Mouse (Mus musculus) C2C12 (cell line): ENCODE data around the gene Gm10130. TPM values are rescaled to one million over a fixed set of nuclear protein-coding genes. Genes with fewer than 3 reads are reported as not detected.
"Not testable (repeated sequence)": the region's sequence is repeated elsewhere in the genome, so short reads cannot be mapped to it uniquely, and the experiment has no call there.

ENCODE experiments used
- H3K27me3 ChIP-seq: one replicate; pipeline ENCODE4 v1.6.1; 2011; ENCODE audit not compliant: control insufficient read depth, insufficient read depth, insufficient read length
- H3K36me3 ChIP-seq: one replicate; pipeline ENCODE4 v1.6.1; 2011; ENCODE audit not compliant: control insufficient read depth, insufficient read depth
- H3K4me3 ChIP-seq: one replicate; pipeline ENCODE4 v1.5.1; 2011; ENCODE audit warnings: mild to moderate bottlenecking, control low read depth; ENCODE audit not compliant: poor library complexity, insufficient read depth, severe bottlenecking
- H3K79me2 ChIP-seq: one replicate; pipeline ENCODE4 v1.6.1; 2011; ENCODE audit not compliant: control insufficient read depth, insufficient read depth
- H3K79me3 ChIP-seq: one replicate; pipeline ENCODE4 v1.6.1; 2011; ENCODE audit warnings: low read depth, control low read depth
- H3ac ChIP-seq: one replicate; pipeline ENCODE3; 2011; ENCODE audit warnings: low read depth; ENCODE audit not compliant: control insufficient read depth, insufficient read length
- CEBPB ChIP-seq: IDR thresholded peaks from one replicate; pipeline ENCODE4 v1.6.1; 2011; ENCODE audit warnings: low read depth, mild to moderate bottlenecking, control low read depth, moderate library complexity
- CTCF ChIP-seq: IDR thresholded peaks from one replicate; pipeline ENCODE4 v1.5.1; 2011; ENCODE audit not compliant: control insufficient read depth, insufficient read depth, insufficient read length
- FOSL1 ChIP-seq: IDR thresholded peaks from one replicate; pipeline ENCODE4 v1.8.0; 2011; ENCODE audit warnings: mild to moderate bottlenecking, low read length; ENCODE audit not compliant: poor library complexity, insufficient read depth, severe bottlenecking
- MAX ChIP-seq: IDR thresholded peaks from one replicate; pipeline ENCODE4 v1.6.1; 2011; ENCODE audit warnings: mild to moderate bottlenecking, control low read depth
- MYOD1 ChIP-seq: IDR thresholded peaks from one replicate; pipeline ENCODE4 v1.6.1; 2011; ENCODE audit warnings: low read depth; ENCODE audit not compliant: control insufficient read depth, insufficient read length
- MYOG ChIP-seq: IDR thresholded peaks from one replicate; pipeline ENCODE4 v1.6.1; 2011; ENCODE audit not compliant: control insufficient read depth, insufficient read length; ENCODE audit errors: extremely low read depth
- USF1 ChIP-seq: IDR thresholded peaks from one replicate; pipeline ENCODE4 v1.6.1; 2011; ENCODE audit warnings: low read depth, mild to moderate bottlenecking, control low read depth, moderate library complexity
- polyA plus RNA-seq: library from polyadenylated mRNA; unstranded; fragments of >200 nt; fragmentation: generic; extraction: Trizol; gene quantifications from one replicate; pipeline ENCODE4 v1.2.1, GENCODE M21; 2012; ENCODE audit warnings: missing spikeins

Gene Gm10130
- polyA plus RNA-seq, 1 experiment: not detected

DNA sequence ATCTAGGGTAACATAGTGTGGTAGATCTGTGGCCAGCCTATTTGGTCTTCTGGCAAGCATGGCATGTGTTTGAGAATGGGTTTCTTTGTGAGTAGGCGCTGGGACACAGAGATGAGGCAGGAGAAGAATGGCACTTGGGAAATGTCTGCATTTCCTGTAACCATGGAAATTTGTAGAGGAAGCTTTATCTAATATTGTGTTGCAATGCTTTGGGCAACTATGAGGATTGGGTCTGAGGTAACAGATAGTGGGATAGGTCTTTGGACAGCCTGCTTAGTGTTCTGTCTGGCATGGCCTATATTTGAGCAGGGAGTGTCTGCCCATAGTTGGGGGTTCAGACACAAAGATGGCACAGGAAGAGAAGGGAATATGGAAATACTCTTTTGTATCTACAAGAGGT, 4.5 kb upstream of the Gm10130 start:
- no peak overlapping the region for H3K4me3 ChIP-seq
- H3K79me3 ChIP-seq: peaks cover 68% of the 10 kb centered on the region
- H3ac ChIP-seq: no peak overlapping the region
- peaks cover 34% of the 10 kb centered on the region for H3K36me3 ChIP-seq
- TF ChIP-seq CTCF (no peak), MAX (no peak), MYOG (no peak), CEBPB (no peak), USF1 (no peak), MYOD1 (no peak)
- no peaks in the 10 kb centered on the region for H3K27me3 ChIP-seq
- peaks cover 94% of the 10 kb centered on the region for H3K79me2 ChIP-seq

DNA sequence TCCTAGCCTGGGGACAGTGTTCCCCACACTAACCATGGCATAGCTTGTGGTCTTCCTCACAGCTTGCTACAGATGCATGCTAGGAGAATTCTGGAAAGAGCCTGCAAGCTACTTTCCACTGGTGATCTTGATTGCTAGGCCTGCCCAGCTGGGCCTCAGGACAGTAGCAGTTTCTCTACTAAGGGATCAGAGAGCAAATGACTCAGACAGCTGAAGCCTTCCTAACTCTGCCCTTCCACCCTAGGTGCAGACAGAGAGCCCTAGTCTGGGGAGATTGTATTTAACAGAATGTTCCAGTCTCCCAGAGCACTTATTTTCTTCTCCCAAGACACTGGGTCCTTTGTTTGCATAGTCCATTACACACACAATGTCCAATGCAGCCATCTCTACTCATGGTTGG, 33.6 kb downstream of the Gm10130 start:
- not testable (repeated sequence) for H3K79me3 ChIP-seq, H3K4me3 ChIP-seq, H3K79me2 ChIP-seq, H3K27me3 ChIP-seq, H3K36me3 ChIP-seq, H3ac ChIP-seq

DNA sequence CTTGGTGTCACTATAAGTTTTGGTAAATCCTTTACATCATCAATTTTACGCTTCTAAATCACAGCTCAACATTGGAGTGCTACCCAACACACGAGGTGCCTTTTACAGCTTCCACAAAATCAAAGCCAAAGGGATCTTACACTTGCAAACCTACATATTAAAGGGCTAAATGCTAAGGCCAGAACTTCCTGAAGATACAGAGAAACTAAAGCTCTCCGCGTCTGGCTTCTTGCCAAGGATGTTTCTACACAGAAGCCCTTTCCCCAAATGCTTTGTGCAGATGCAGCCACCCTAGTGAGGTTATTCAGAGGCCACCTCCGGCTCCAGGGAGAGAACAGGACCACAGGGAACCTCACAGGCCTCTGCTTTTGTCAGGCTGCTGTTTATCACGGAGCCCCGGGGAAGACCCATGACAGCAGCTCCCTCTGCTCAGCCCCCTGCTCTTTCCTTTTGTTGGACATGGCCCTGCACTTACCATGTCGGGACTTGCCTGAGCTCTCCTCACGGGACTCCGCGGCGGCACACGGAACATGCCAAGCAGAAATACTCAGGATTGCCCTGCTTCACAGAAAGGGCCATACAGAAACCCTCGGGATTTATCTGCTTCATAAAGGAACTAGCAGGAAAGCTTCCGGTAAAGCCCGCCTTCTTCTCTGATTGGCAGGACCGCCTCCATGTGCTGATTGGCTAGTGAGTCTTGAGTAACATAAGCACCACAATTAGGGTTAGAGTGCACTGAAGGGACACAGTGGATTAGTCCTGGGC, 38.8 kb downstream of the Gm10130 start, which contains the start of gene 3300002I08Rik:
Gene 3300002I08Rik (minus strand): TSS at position 653 of the 765 bp plus-strand sequence.
- peak within 1 kb of the TSS; percentile 61 for H3K4me3 ChIP-seq
- H3K27me3 ChIP-seq, H3K79me3 ChIP-seq, H3K79me2 ChIP-seq, H3K36me3 ChIP-seq: not testable (repeated sequence)
- H3ac ChIP-seq: peak within 1 kb of the TSS; percentile 76

DNA sequence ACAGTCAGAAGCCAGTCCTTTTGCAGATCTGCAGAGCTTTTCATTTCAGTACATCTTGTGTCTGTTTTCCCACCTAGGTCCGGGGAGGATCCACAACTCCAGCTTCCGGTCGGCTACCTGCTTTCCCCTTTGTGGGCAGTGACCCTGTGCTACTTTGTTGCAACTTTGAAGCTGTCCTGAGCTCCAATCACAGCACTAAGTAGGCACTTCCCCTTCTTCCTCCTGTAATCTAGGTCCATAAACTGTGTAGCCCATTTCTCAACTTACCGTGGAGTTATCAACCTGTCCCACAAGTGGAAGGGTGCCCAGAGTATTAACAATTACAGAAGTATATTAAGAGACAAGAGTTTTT, 39.4 kb downstream of the Gm10130 start:
- H3K27me3 ChIP-seq: no peaks in the 10 kb centered on the region
- no peak for TF ChIP-seq FOSL1
- no peak for TF ChIP-seq CTCF
- no peak for TF ChIP-seq MYOG
- TF ChIP-seq USF1: no peak
- no peak for TF ChIP-seq MAX
- no peak for TF ChIP-seq MYOD1
- TF ChIP-seq CEBPB: no peak
- H3K36me3 ChIP-seq: no peaks in the 10 kb centered on the region

DNA sequence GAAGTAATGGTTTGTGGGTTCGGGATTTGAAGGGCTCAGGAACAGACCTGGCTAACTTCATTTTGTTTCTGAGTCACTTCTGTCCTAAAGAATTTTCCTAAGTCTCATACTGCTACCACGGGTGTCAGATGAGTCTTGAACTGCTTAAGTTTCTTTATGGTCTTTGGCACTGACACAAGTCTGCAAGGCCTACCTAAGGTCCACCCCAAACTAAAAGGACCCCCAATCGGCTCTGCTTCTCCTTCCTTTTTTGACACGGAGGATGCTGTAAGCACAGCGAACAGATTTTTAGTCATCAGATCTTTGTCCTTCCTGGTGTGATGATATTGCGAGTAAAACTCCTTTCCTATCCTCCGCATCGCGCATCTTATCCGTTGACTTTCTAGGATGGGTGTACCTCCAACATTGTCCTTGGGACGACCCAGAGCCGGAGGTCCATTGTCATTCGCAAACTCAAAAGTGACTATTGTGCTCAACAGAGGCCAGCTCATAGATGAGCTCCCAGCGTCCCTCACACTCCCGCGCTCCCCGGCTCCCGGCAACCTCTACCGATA, 62.1 kb downstream of the Gm10130 start:
- H3K36me3 ChIP-seq, H3ac ChIP-seq, H3K27me3 ChIP-seq, H3K4me3 ChIP-seq, H3K79me3 ChIP-seq, H3K79me2 ChIP-seq: not testable (repeated sequence)

More for the DNA sequence above, 39.4 kb downstream of the Gm10130 start:
- Histone ChIP-seq H3K79me3 (no peaks in the 10 kb centered on the region), H3K79me2 (no peaks in the 10 kb centered on the region), H3ac (no peak overlapping the region), H3K4me3 (peak overlapping the region; percentile 61)

DNA sequence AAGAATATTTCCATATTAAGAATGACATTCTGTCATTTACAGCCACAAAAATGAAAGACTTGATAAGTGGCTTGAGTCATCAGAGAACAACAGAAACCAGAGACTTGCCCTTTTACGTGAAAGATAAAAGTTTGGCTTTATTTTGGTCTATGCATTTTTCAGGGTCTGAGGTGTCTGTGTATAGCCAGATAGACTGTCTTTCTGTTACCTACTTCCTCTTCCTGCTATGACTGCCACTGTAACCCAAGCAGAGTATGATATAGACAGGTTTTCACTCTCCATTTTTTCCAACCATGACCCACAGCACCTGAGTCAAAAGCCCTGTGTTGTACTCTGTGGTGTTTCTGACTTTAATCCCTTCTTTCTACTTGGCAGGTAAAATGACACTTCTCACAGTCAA, 66.7 kb downstream of the Gm10130 start:
- Histone ChIP-seq H3K4me3 (no peak overlapping the region), H3K79me2 (no peaks in the 10 kb centered on the region), H3K27me3 (no peaks in the 10 kb centered on the region), H3ac (no peak overlapping the region), H3K36me3 (no peaks in the 10 kb centered on the region), H3K79me3 (no peaks in the 10 kb centered on the region)
- TF ChIP-seq USF1 (no peak), MYOG (no peak), CTCF (no peak), MYOD1 (no peak)

DNA sequence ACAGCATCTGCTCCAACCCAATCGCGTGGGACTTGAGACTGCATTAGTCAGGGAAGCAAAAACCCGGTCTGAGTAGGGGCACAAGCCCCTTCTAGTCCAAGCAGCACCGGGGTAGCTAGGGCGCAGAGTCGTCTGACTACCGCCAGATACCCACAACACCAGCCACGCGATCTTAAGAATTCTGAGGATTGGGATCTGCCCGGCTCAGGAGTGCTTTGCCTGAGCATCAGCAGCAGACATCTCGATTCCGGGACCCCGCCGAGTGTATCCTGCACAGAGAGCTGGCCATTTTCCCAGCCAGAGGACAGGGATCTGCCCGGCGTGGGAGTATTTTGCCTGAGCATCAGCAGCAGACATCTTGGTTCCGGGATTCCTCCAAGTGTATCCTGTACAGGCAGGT, 88.6 kb downstream of the Gm10130 start:
- not testable (repeated sequence) for H3K4me3 ChIP-seq

More for the DNA sequence above, 88.6 kb downstream of the Gm10130 start:
- not testable (repeated sequence) for H3K27me3 ChIP-seq, H3K79me2 ChIP-seq, H3ac ChIP-seq, H3K36me3 ChIP-seq, H3K79me3 ChIP-seq

Other genes with a start within 250 kb of the Gm10130 start
- 1.4 TPM for gene Zfp120, start 187.0 kb upstream of the Gm10130 start, polyA plus RNA-seq
- gene Gm10770, start 144.0 kb upstream of the Gm10130 start, polyA plus RNA-seq: not detected
- 1.3 TPM for gene Gm14139, start 141.9 kb upstream of the Gm10130 start, polyA plus RNA-seq
- gene Zfp937, start 105.6 kb upstream of the Gm10130 start, polyA plus RNA-seq: 0.74 TPM
- gene Gm21994, start 68.1 kb upstream of the Gm10130 start, polyA plus RNA-seq: 0.83 TPM
- 0.18 TPM for gene Gm14124, start 66.2 kb upstream of the Gm10130 start, polyA plus RNA-seq
- gene 3300002I08Rik, start 39.1 kb downstream of the Gm10130 start, polyA plus RNA-seq: 0.75 TPM
- 0.47 TPM for gene Zfp442, start 127.8 kb downstream of the Gm10130 start, polyA plus RNA-seq
- gene Zfp345, start 161.4 kb downstream of the Gm10130 start, polyA plus RNA-seq: 0.18 TPM
- not detected for gene Cst7, start 246.7 kb downstream of the Gm10130 start, polyA plus RNA-seq